Mouse (Mus musculus) hindbrain, postnatal 0 days (tissue): ENCODE measurements around the gene Gm49486. TPM values are rescaled to one million over a fixed set of nuclear protein-coding genes. Genes with fewer than 3 reads are reported as not detected.

Experiments
- ATAC-seq: fragments of 200-750 bp; cut with Nextera tagmentation; 2 replicates; pipeline ENCODE4 v1.8.0; 2017; ENCODE audit warnings: mild to moderate bottlenecking, moderate TSS enrichment, moderate library complexity
- DNase-seq: peaks from one replicate; pipeline ENCODE4 v3.0.0-alpha.2; 2015; ENCODE audit warnings: low spot score
- H3K27ac ChIP-seq: fragments of 300-500 bp; sonication (generic); 2 replicates; pipeline ENCODE4 v1.5.1; 2014; ENCODE audit warnings: mild to moderate bottlenecking
- H3K27me3 ChIP-seq: fragments of 300-500 bp; sonication (generic); 2 replicates; pipeline ENCODE4 v1.6.1; 2014; ENCODE audit warnings: low read length, mixed read lengths; ENCODE audit not compliant: insufficient read depth
- H3K36me3 ChIP-seq: fragments of 300-500 bp; sonication (generic); 2 replicates; pipeline ENCODE4 v1.6.1; 2014; ENCODE audit warnings: low read length, mixed read lengths; ENCODE audit not compliant: insufficient read depth
- H3K4me1 ChIP-seq: fragments of 300-500 bp; sonication (generic); 2 replicates; pipeline ENCODE4 v1.6.1; 2014; ENCODE audit warnings: antibody characterized with exemption, low read length, mixed read lengths; ENCODE audit not compliant: insufficient read depth
- H3K4me2 ChIP-seq: fragments of 300-500 bp; sonication (generic); 2 replicates; pipeline ENCODE4 v1.6.1; 2014; ENCODE audit warnings: low read depth, mild to moderate bottlenecking, low read length, moderate library complexity, mixed read lengths
- H3K4me3 ChIP-seq: fragments of 300-500 bp; sonication (generic); 2 replicates; pipeline ENCODE4 v1.5.1; 2014; ENCODE audit warnings: low read length
- H3K9ac ChIP-seq: fragments of 300-500 bp; sonication (generic); replicated peaks from 2 replicates; pipeline ENCODE4 v1.6.1; 2014; ENCODE audit warnings: mild to moderate bottlenecking, low read length, moderate library complexity, mixed read lengths
- H3K9me3 ChIP-seq: fragments of 300-500 bp; sonication (generic); 2 replicates; pipeline ENCODE4 v1.6.1; 2016; ENCODE audit warnings: low read length, mixed read lengths
- CTCF ChIP-seq: IDR thresholded peaks from 2 replicates; pipeline ENCODE4 v1.5.1; 2016; ENCODE audit warnings: antibody characterized with exemption, control low read depth, low read depth
- WGBS: fragments of 180-500 bp; shearing (Covaris S2); extraction: QIAGEN DNeasy Blood & Tissue Kit; methylation state at CpG from one replicate; pipeline ENCODE4 v1.1.7; 2014; 5-methylcytosine and 5-hydroxymethylcytosine counted together
- polyA plus RNA-seq: library from polyadenylated mRNA; unstranded; fragments of >200 nt; fragmentation: Nextera tagmentation; extraction: Ambion mirVana; gene quantifications from 2 replicates; pipeline ENCODE4 v1.2.1, GENCODE M21; 2015
- total RNA-seq: library from RNA; depleted of rRNA; stranded (reverse); fragments of >200 nt; gene quantifications from 2 replicates; pipeline ENCODE4 v1.2.3, GENCODE M21; 2014

Gene Gm49486
- total and polyA plus RNA-seq, 2 experiments from 2014 or later = 1.7 to 2.1 TPM

DNA sequence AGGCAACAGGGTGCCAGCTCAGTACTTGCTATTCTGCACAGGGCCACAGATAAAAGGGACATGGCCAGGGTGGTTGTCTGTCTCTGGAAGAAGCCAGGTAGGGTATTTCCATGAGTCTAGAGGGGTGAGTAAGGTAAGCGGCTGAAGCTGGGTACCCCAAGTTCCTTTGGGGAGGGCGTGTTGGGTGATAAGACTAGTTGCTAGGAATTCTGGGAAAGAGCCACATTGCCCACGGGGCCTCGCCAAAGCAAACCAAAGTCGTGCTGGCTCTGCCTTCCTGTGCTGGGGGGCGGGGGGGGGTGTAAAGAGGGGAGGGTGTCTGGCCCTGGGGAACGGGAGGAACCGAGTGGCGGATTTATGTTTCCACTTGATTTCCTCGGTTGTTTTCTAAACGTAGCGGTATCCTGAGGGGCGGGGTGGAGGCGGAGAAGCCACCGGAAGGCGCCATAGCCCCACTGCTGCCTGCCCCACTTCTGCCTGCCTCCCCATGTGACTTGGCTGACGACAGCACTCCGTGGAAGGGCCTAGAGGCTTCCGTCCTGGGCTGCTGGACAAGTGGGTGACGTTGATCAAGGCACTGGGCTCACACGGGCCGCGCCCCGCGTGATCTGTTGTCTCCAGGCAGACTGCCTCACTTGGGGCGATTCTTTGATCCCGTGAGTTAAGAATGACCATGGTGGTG, 20.3 kb upstream of the Gm49486 start:
- H3K4me1 ChIP-seq = no peaks in the 10 kb centered on the region
- no peaks in the 10 kb centered on the region for H3K9me3 ChIP-seq
- 78% methylated on average over 27 of the region's 27 CpGs for WGBS
- TF ChIP-seq CTCF = no peak
- ATAC-seq (no peak), DNase-seq (no peak)
- H3K4me2 ChIP-seq = no peak overlapping the region
- no peaks in the 10 kb centered on the region for H3K27me3 ChIP-seq
- no peak overlapping the region for H3K4me3 ChIP-seq
- H3K27ac ChIP-seq = no peak overlapping the region
- H3K9ac ChIP-seq = no peak overlapping the region
- H3K36me3 ChIP-seq = no peaks in the 10 kb centered on the region

DNA sequence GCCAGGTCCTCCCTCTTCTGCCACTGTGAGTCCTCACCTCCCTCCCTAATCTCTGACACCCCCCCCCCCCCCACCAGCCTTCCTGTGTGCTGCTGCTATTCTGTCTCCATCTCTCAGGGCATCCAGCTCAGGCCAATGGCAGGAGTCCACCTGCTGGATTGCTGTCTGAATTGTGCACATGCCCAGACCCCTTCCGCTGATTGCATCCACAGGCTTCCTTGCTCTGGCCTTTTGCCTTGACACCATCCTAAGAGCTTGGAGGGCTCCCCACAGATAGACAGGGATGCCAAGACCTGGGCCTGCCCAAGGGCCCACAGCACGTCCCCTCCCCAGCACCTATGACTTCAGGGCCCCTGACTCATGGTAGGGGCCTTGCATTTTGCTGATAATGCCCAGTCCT, 18.8 kb upstream of the Gm49486 start:
- no peak overlapping the region for H3K27ac ChIP-seq
- TF ChIP-seq CTCF = no peak

DNA sequence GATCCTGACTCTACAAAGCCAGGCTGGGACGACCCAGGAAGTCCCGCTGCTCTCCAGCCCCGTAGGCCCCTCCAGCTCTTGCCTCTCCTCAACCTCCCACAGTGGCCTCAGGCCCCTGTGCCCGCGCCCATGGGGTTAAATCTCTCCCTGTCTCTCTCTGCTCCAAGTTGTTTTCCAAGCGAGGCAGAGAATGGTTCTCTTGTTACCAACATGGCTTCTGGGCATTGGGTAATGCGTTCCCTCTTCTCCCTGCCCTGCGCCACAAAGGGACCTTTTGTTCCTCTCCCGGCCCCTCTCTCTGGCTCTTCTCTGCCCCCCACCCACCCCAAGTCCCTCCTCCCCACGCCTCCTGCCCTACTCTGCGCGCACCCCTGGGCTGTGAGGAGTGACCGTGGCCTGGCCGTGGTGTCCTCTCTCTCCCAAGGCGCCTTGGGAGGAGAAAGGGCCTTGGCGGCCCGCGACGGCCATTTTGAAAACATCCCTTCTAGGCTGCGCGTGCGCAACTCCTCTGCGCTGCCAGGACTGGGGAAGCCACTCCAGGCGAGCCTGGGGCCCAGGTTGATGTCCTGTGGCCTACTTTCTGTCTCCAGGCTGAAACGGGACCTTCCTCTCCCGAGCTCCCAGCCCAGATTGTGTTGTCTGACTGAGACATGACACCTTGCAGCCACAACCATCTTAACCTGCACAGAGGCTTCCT, 16.3 kb upstream of the Gm49486 start:
- ATAC-seq (peak; percentile 67; the same call in 1 of the 2 replicates), DNase-seq (peak; percentile 21)
- H3K27me3 ChIP-seq = no peaks in the 10 kb centered on the region
- no peak overlapping the region for H3K4me2 ChIP-seq
- no peaks in the 10 kb centered on the region for H3K9me3 ChIP-seq
- H3K36me3 ChIP-seq = no peaks in the 10 kb centered on the region
- TF ChIP-seq CTCF = no peak
- 77% methylated on average over 23 of the region's 26 CpGs for WGBS
- no peak overlapping the region for H3K4me3 ChIP-seq
- no peak overlapping the region for H3K27ac ChIP-seq
- no peaks in the 10 kb centered on the region for H3K4me1 ChIP-seq
- no peak overlapping the region for H3K9ac ChIP-seq

More for the DNA sequence above, 18.8 kb upstream of the Gm49486 start:
- no peaks in the 10 kb centered on the region for H3K36me3 ChIP-seq
- H3K9me3 ChIP-seq = no peaks in the 10 kb centered on the region
- H3K4me1 ChIP-seq = no peaks in the 10 kb centered on the region
- no peak overlapping the region for H3K4me2 ChIP-seq
- DNase-seq (no peak), ATAC-seq (no peak)
- no peaks in the 10 kb centered on the region for H3K27me3 ChIP-seq
- no peak overlapping the region for H3K9ac ChIP-seq
- WGBS = 38% methylated on average over 2 of the region's 2 CpGs
- H3K4me3 ChIP-seq = no peak overlapping the region

DNA sequence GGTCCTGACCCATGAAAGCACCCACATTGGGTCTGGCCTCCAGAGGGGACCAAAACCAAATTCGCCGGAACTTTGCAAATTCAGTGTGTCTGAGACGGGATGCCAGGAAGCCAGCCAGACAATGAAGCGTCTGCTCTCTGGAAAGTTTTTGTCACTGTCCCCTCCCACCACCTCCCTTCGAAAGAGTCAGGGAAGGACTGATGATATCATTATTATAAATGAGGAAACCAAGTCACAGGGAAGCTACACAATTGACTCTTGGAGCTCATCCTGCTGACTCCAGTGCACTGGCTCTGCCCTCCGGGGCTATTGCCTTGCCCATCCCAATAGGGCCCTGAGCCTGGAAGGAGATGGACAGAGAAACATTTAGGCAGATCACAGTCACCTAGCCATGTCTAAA, 15.6 kb upstream of the Gm49486 start:
- no peak overlapping the region for H3K27ac ChIP-seq
- TF ChIP-seq CTCF = no peak
- ATAC-seq = no peak
- no peaks in the 10 kb centered on the region for H3K36me3 ChIP-seq
- H3K4me3 ChIP-seq = no peak overlapping the region
- no peaks in the 10 kb centered on the region for H3K9me3 ChIP-seq
- WGBS = 60% methylated on average over 6 of the region's 6 CpGs
- H3K4me1 ChIP-seq = no peaks in the 10 kb centered on the region
- no peaks in the 10 kb centered on the region for H3K27me3 ChIP-seq
- no peak overlapping the region for H3K9ac ChIP-seq
- no peak overlapping the region for H3K4me2 ChIP-seq
- no peak for DNase-seq

DNA sequence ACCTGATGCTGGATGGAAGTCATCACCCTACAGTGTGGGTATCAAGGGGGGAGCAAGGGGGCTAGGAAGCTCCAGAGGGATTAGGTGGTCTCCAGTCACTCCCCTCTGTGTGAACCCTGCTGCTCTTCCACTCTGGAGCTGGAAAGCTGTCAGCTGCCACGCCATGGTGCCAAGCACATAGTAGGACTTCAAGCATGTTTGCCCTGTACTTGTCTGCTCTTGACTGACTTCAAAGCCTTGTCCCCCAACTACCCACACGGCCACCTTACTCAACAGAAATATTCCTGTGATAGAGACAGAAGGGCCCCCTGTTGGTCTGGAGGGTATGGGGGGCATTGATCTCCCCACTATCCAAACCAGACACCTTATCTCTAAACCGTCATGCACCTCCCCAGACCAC, 13.0 kb upstream of the Gm49486 start:
- Histone ChIP-seq H3K27me3 (no peaks in the 10 kb centered on the region), H3K4me1 (no peaks in the 10 kb centered on the region), H3K9ac (no peak overlapping the region), H3K4me2 (no peak overlapping the region), H3K36me3 (no peaks in the 10 kb centered on the region), H3K4me3 (no peak overlapping the region), H3K27ac (no peak overlapping the region), H3K9me3 (no peaks in the 10 kb centered on the region)
- DNase-seq = no peak
- no peak for ATAC-seq
- WGBS = 84% methylated on average over 3 of the region's 3 CpGs
- no peak for TF ChIP-seq CTCF

DNA sequence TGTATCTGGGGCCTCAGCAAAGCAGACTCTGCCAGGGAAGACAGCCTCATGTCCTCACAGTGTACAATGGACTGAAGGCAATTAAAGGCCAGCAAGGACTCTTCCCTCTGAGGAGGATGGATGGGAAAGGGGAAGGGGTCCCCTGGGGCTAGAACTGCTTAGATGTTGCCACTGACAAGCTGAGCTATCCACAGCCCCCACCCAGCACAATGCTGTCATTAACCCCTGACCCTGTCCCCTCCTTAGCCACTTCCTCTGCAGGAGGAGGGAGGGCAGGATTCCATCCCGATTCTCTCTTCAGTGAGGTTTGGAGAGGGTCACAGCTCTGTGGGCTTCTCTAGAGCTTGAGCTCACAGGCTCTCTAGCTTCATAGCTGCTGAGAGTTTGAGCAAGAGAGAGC, 9.6 kb upstream of the Gm49486 start:
- TF ChIP-seq CTCF = no peak
- H3K9me3 ChIP-seq = no peaks in the 10 kb centered on the region
- DNase-seq (no peak), ATAC-seq (no peak)
- 0 out of 2 replicates have a peak, but pooled peaks cover 2% of the 10 kb centered on the region for H3K4me1 ChIP-seq
- H3K27ac ChIP-seq = no peak overlapping the region
- no peak overlapping the region for H3K4me3 ChIP-seq
- H3K36me3 ChIP-seq = no peaks in the 10 kb centered on the region
- no peak overlapping the region for H3K4me2 ChIP-seq
- H3K27me3 ChIP-seq = no peaks in the 10 kb centered on the region
- H3K9ac ChIP-seq = no peak overlapping the region
- WGBS = 8% methylated on average over 1 of the region's 1 CpGs

DNA sequence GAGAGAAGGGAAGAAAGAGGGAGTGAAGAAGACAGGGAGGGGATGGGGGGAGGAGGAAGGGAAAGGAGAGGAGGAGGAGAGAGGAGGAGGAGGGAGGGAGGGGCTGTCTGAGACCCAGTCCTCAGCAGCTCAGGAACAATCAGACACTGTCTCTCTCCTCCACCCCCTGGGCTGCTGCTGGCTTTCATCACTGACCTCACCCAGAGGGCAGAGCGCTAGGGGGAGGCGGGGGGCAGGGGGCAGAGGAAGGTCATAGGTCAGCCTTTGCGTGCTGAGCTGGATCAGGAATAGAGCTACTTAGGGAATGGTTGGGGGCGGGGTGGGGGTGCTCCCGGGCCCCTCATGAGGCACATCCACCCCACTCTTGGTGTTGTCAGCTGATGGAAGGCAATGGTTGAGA, 5.5 kb upstream of the Gm49486 start:
- Histone ChIP-seq H3K9me3 (no peaks in the 10 kb centered on the region), H3K27me3 (no peaks in the 10 kb centered on the region), H3K27ac (no peak overlapping the region), H3K4me2 (no peak overlapping the region), H3K36me3 (no peaks in the 10 kb centered on the region), H3K4me3 (no peak overlapping the region), H3K4me1 (0 out of 2 replicates have a peak, but pooled peaks cover 3% of the 10 kb centered on the region), H3K9ac (no peak overlapping the region)
- no peak for ATAC-seq
- no peak for DNase-seq
- 10% methylated on average over 4 of the region's 5 CpGs for WGBS
- TF ChIP-seq CTCF = no peak
